Mouse (Mus musculus): ENCODE measurements around the gene 4933414I15Rik.

DNA sequence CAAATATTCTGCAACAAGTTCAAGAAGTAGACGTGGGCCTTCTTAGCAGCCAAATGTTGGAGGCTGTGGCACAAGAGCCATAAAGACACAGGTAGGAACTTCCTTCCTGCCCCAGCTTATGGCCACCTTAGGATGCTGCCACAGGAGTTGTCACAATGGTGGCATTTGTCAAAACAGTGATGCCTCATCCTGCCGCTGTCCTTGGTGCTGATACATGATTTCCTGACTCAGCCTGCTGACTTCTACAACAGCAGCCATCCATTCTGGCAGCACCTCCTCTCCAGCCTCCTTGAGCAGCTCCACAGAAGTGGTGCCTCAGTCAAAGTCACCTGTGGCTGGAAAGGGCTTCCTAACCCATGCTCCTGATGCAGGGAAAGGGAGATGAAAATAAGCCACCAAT is 51.1 kb downstream of the 4933414I15Rik start:
- TF ChIP-seq CTCF (IDR thresholded peaks at IDR 0.05; ENCODE audit: extremely low read depth, insufficient read depth, low read length), result no peak
- TF ChIP-seq POLR2A (IDR thresholded peaks at IDR 0.05; ENCODE audit: extremely low read depth, insufficient read depth, low read length), result no peak
